Mouse (Mus musculus): ENCODE measurements at regions not wholly inside any gene's neighbourhood (a gene's known extent, or its start where the extent isn't known, plus 50 kb on each side); places are given as distances from the start of the nearest gene placed in this dataset.

- Histone ChIP-seq H3K36me3 (ENCODE audit: control insufficient read depth, insufficient read depth, low read length, poor library complexity, severe bottlenecking) (no peaks in the 10 kb centered on the region), H3K4me1 (ENCODE audit: control insufficient read depth in 2 of 2, insufficient read depth in 2 of 2, low read length in 2 of 2, poor library complexity in 1 of 2) (peaks cover 2 to 6% of the 10 kb centered on the region in 2 experiments; a peak in 2 of 4 replicates), H3K4me3 (ENCODE audit: insufficient read depth in 1 of 2, low read depth in 1 of 2, low read length in 2 of 2, poor library complexity in 1 of 2, severe bottlenecking in 1 of 2) (no peak overlapping the region), H3K9ac (ENCODE audit: insufficient read depth, low read depth, low read length, poor library complexity, severe bottlenecking) (no peak overlapping the region), H3K9me3 (ENCODE audit: control insufficient read depth, insufficient read depth, low read depth, low read length) (no peaks in the 10 kb centered on the region), H3K27ac (ENCODE audit: insufficient read depth, low read depth, low read length, poor library complexity, severe bottlenecking) (no peak overlapping the region)
- no peak for DNase-seq (ENCODE audit: low read depth, low spot score)
- in situ Hi-C loops (cut with MboI; ENCODE audit: low sequenced_read_pairs in 2 of 2, unreplicated experiment in 2 of 2): no loop called here
- no peak for TF ChIP-seq ZNF384 (IDR thresholded peaks at IDR 0.05; ENCODE audit: low read depth, low read length)
- TF ChIP-seq ZC3H11A (IDR thresholded peaks at IDR 0.05; ENCODE audit: borderline replicate concordance, low read depth, low read length): no peak
- no peak for TF ChIP-seq MAFK (IDR thresholded peaks at IDR 0.05; ENCODE audit: insufficient read depth, low read depth, low read length)
- TF ChIP-seq CHD2 (IDR thresholded peaks at IDR 0.05; ENCODE audit: low read depth, low read length): no peak
- no peak for TF ChIP-seq HCFC1 (IDR thresholded peaks at IDR 0.05; ENCODE audit: borderline replicate concordance, insufficient read depth, low read length)
Measured at GRCm38 (mm10) chr1:47003746-47004145, 111.1 kb upstream of the Slc39a10 start.

DNA sequence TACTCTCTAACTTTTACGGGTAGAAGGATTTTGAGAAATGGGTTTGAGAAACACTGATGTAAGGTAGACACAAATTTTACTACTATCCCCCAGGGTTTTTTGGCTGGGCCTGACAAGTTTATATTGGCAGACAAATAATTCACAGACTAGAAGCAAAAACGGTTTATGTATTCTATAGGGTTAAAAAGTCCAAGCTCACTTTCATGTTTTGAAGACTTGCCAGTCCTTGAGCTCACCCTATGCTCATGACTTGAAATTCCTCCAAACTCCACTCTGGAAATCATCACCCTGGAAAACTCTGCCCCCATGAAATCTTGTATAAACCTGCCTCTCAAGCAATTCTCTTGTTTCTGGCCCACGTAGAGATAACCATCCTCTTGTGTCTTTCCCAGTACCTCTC, 106.7 kb upstream of the Slc39a10 start:
- Histone ChIP-seq H3K9me3 (ENCODE audit: control insufficient read depth, insufficient read depth, low read depth, low read length) (no peaks in the 10 kb centered on the region), H3K36me3 (ENCODE audit: control insufficient read depth, insufficient read depth, low read length, poor library complexity, severe bottlenecking) (no peaks in the 10 kb centered on the region), H3K9ac (ENCODE audit: insufficient read depth, low read depth, low read length, poor library complexity, severe bottlenecking) (no peak overlapping the region), H3K4me3 (ENCODE audit: insufficient read depth in 1 of 2, low read depth in 1 of 2, low read length in 2 of 2, poor library complexity in 1 of 2, severe bottlenecking in 1 of 2) (no peak overlapping the region), H3K4me1 (ENCODE audit: control insufficient read depth in 2 of 2, insufficient read depth in 2 of 2, low read length in 2 of 2, poor library complexity in 1 of 2) (no peaks in the 10 kb centered on the region), H3K27ac (ENCODE audit: insufficient read depth, low read depth, low read length, poor library complexity, severe bottlenecking) (no peak overlapping the region)
- in situ Hi-C loops (cut with MboI; ENCODE audit: low sequenced_read_pairs in 2 of 2, unreplicated experiment in 2 of 2): no loop called here
- no peak for TF ChIP-seq HCFC1 (IDR thresholded peaks at IDR 0.05; ENCODE audit: borderline replicate concordance, insufficient read depth, low read length)
- TF ChIP-seq CHD2 (IDR thresholded peaks at IDR 0.05; ENCODE audit: low read depth, low read length): no peak
- TF ChIP-seq MAFK (IDR thresholded peaks at IDR 0.05; ENCODE audit: insufficient read depth, low read depth, low read length): no peak
- TF ChIP-seq ZNF384 (IDR thresholded peaks at IDR 0.05; ENCODE audit: low read depth, low read length): no peak
- no peak for TF ChIP-seq ZC3H11A (IDR thresholded peaks at IDR 0.05; ENCODE audit: borderline replicate concordance, low read depth, low read length)
- no peak for DNase-seq (ENCODE audit: low read depth, low spot score)

DNA sequence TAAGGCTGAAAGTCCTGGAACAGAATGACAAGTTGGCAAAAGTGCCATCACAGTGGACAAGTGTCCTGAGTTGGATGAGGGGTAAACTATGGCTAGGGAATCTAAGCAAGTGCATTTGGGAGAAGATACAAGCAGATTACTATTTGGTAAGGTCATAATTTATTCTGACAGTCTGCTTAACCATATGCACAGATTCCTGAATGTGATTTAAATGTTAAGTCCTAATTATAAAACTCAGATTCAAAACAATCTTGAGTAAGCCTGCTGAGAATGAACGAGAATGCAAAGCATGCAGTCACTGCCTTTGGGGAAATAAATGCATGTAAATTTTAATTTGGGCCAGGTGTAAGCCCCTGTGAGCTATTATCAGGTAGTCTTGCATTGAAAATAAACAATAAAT, 93.3 kb upstream of the Slc39a10 start:
- Histone ChIP-seq H3K9ac (ENCODE audit: insufficient read depth, low read depth, low read length, poor library complexity, severe bottlenecking) (no peak overlapping the region), H3K36me3 (ENCODE audit: control insufficient read depth, insufficient read depth, low read length, poor library complexity, severe bottlenecking) (no peaks in the 10 kb centered on the region), H3K9me3 (ENCODE audit: control insufficient read depth, insufficient read depth, low read depth, low read length) (no peaks in the 10 kb centered on the region), H3K4me3 (ENCODE audit: insufficient read depth in 1 of 2, low read depth in 1 of 2, low read length in 2 of 2, poor library complexity in 1 of 2, severe bottlenecking in 1 of 2) (no peak overlapping the region), H3K27ac (ENCODE audit: insufficient read depth, low read depth, low read length, poor library complexity, severe bottlenecking) (no peak overlapping the region), H3K4me1 (ENCODE audit: control insufficient read depth in 2 of 2, insufficient read depth in 2 of 2, low read length in 2 of 2, poor library complexity in 1 of 2) (no peaks in the 10 kb centered on the region)
- in situ Hi-C loops (cut with MboI; ENCODE audit: low sequenced_read_pairs in 2 of 2, unreplicated experiment in 2 of 2): no loop called here
- TF ChIP-seq ZNF384 (IDR thresholded peaks at IDR 0.05; ENCODE audit: low read depth, low read length): no peak
- TF ChIP-seq ZC3H11A (IDR thresholded peaks at IDR 0.05; ENCODE audit: borderline replicate concordance, low read depth, low read length): no peak
- no peak for TF ChIP-seq HCFC1 (IDR thresholded peaks at IDR 0.05; ENCODE audit: borderline replicate concordance, insufficient read depth, low read length)
- TF ChIP-seq MAFK (IDR thresholded peaks at IDR 0.05; ENCODE audit: insufficient read depth, low read depth, low read length): no peak
- no peak for TF ChIP-seq CHD2 (IDR thresholded peaks at IDR 0.05; ENCODE audit: low read depth, low read length)
- no peak for DNase-seq (ENCODE audit: low read depth, low spot score)

- DNase-seq (ENCODE audit: low read depth, low spot score): no peak
- Histone ChIP-seq H3K36me3 (ENCODE audit: control insufficient read depth, insufficient read depth, low read length, poor library complexity, severe bottlenecking) (no peaks in the 10 kb centered on the region), H3K4me3 (ENCODE audit: insufficient read depth in 1 of 2, low read depth in 1 of 2, low read length in 2 of 2, poor library complexity in 1 of 2, severe bottlenecking in 1 of 2) (no peak overlapping the region), H3K9ac (ENCODE audit: insufficient read depth, low read depth, low read length, poor library complexity, severe bottlenecking) (no peak overlapping the region), H3K4me1 (ENCODE audit: control insufficient read depth in 2 of 2, insufficient read depth in 2 of 2, low read length in 2 of 2, poor library complexity in 1 of 2) (no peaks in the 10 kb centered on the region), H3K9me3 (ENCODE audit: control insufficient read depth, insufficient read depth, low read depth, low read length) (peaks cover 1% of the 10 kb centered on the region; the same call in 1 of the 2 replicates), H3K27ac (ENCODE audit: insufficient read depth, low read depth, low read length, poor library complexity, severe bottlenecking) (no peak overlapping the region)
- in situ Hi-C loops (cut with MboI; ENCODE audit: low sequenced_read_pairs in 2 of 2, unreplicated experiment in 2 of 2): no loop called here
- TF ChIP-seq HCFC1 (IDR thresholded peaks at IDR 0.05; ENCODE audit: borderline replicate concordance, insufficient read depth, low read length): no peak
- TF ChIP-seq ZNF384 (IDR thresholded peaks at IDR 0.05; ENCODE audit: low read depth, low read length): no peak
- TF ChIP-seq MAFK (IDR thresholded peaks at IDR 0.05; ENCODE audit: insufficient read depth, low read depth, low read length): no peak
- TF ChIP-seq ZC3H11A (IDR thresholded peaks at IDR 0.05; ENCODE audit: borderline replicate concordance, low read depth, low read length): no peak
- no peak for TF ChIP-seq CHD2 (IDR thresholded peaks at IDR 0.05; ENCODE audit: low read depth, low read length)
Measured at GRCm38 (mm10) chr1:46983093-46983492, 90.4 kb upstream of the Slc39a10 start.

DNA sequence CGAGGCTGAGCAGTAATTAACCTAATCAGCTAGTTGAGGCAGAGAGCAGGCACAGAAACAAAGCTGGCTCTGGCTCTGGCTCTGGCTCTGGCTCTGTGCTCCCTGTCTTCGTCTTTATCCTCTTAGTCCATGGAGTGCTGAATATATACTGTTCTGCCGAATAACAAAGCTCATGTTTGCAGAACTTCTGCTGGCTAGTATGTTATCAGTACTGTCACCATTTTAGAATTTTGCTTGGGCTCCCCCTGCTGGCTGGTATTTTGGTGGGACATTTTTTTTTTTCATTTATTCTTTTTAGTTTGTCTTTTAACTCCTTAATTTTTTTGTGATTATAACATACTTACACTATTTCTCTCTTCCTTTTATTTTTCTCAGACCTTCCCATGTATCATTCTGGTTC, 77.8 kb upstream of the Slc39a10 start:
- H3K36me3 ChIP-seq (ENCODE audit: control insufficient read depth, insufficient read depth, low read length, poor library complexity, severe bottlenecking): no peaks in the 10 kb centered on the region
- peak; percentile 24 for DNase-seq (ENCODE audit: low read depth, low spot score)
- in situ Hi-C loops (cut with MboI; ENCODE audit: low sequenced_read_pairs in 2 of 2, unreplicated experiment in 2 of 2): no loop called here

More for the DNA sequence above, 77.8 kb upstream of the Slc39a10 start:
- no peak overlapping the region for H3K27ac ChIP-seq (ENCODE audit: insufficient read depth, low read depth, low read length, poor library complexity, severe bottlenecking)
- H3K4me3 ChIP-seq (ENCODE audit: insufficient read depth in 1 of 2, low read depth in 1 of 2, low read length in 2 of 2, poor library complexity in 1 of 2, severe bottlenecking in 1 of 2): no peak overlapping the region
- H3K9ac ChIP-seq (ENCODE audit: insufficient read depth, low read depth, low read length, poor library complexity, severe bottlenecking): no peak overlapping the region
- no peaks in the 10 kb centered on the region for H3K9me3 ChIP-seq (ENCODE audit: control insufficient read depth, insufficient read depth, low read depth, low read length)
- TF ChIP-seq ZC3H11A (IDR thresholded peaks at IDR 0.05; ENCODE audit: borderline replicate concordance, low read depth, low read length): 0 out of 2 replicates have a peak, but pooled peaks have one; percentile 32
- no peak for TF ChIP-seq CHD2 (IDR thresholded peaks at IDR 0.05; ENCODE audit: low read depth, low read length)
- TF ChIP-seq ZNF384 (IDR thresholded peaks at IDR 0.05; ENCODE audit: low read depth, low read length): peak; percentile 91
- H3K4me1 ChIP-seq (ENCODE audit: control insufficient read depth in 2 of 2, insufficient read depth in 2 of 2, low read length in 2 of 2, poor library complexity in 1 of 2): no peaks in the 10 kb centered on the region
